Mouse (Mus musculus) midbrain, embryonic 11.5 days (tissue): ENCODE results near the gene Xlr4a. TPM values are rescaled to one million over a fixed set of nuclear protein-coding genes. Genes with fewer than 3 reads are reported as not detected.
"Not testable (repeated sequence)": the region's sequence is repeated elsewhere in the genome, so short reads cannot be mapped to it uniquely, and the experiment has no call there.

ENCODE experiments used
- ATAC-seq: fragments of 200-750 bp; cut with Nextera tagmentation; 2 replicates; pipeline ENCODE4 v1.8.0; 2017; ENCODE audit warnings: moderate TSS enrichment, moderate library complexity; ENCODE audit not compliant: low FRiP score
- DNase-seq: peaks from one replicate; pipeline ENCODE4 v3.0.0; 2015; ENCODE audit warnings: low spot score; ENCODE audit errors: missing footprints
- H3K27ac ChIP-seq: fragments of 300-500 bp; sonication (generic); 2 replicates; pipeline ENCODE4 v1.5.1; 2014; ENCODE audit warnings: low read depth, low read length
- H3K27me3 ChIP-seq: fragments of 300-500 bp; sonication (generic); 2 replicates; pipeline ENCODE4 v1.6.1; 2014; ENCODE audit warnings: mild to moderate bottlenecking, low read length, moderate library complexity, mixed read lengths; ENCODE audit not compliant: control insufficient read depth, insufficient read depth
- H3K36me3 ChIP-seq: fragments of 300-500 bp; sonication (generic); 2 replicates; pipeline ENCODE4 v1.6.1; 2014; ENCODE audit warnings: mild to moderate bottlenecking, low read length, moderate library complexity, mixed read lengths; ENCODE audit not compliant: control insufficient read depth, insufficient read depth
- H3K4me1 ChIP-seq: fragments of 300-500 bp; sonication (generic); 2 replicates; pipeline ENCODE4 v1.6.1; 2014; ENCODE audit warnings: low read length; ENCODE audit not compliant: control insufficient read depth, insufficient read depth
- H3K4me2 ChIP-seq: fragments of 300-500 bp; sonication (generic); 2 replicates; pipeline ENCODE4 v1.6.1; 2014; ENCODE audit warnings: mild to moderate bottlenecking, moderate library complexity
- H3K4me3 ChIP-seq: fragments of 300-500 bp; sonication (generic); 2 replicates; pipeline ENCODE4 v1.5.1; 2014; ENCODE audit warnings: low read depth, low read length
- H3K9ac ChIP-seq: fragments of 300-500 bp; sonication (generic); 2 replicates; pipeline ENCODE4 v1.6.1; 2014; ENCODE audit warnings: low read length
- H3K9me3 ChIP-seq: fragments of 300-500 bp; sonication (generic); 2 replicates; pipeline ENCODE4 v1.6.1; 2016; ENCODE audit warnings: low read length; ENCODE audit not compliant: control insufficient read depth
- WGBS: fragments of 180-500 bp; shearing (Covaris S2); extraction: QIAGEN DNeasy Blood & Tissue Kit; methylation state at CpG from one replicate; pipeline ENCODE4 v1.1.7; 2014; 5-methylcytosine and 5-hydroxymethylcytosine counted together
- polyA plus RNA-seq: library from polyadenylated mRNA; unstranded; fragments of >200 nt; fragmentation: Nextera tagmentation; extraction: Ambion mirVana; gene quantifications from 2 replicates; pipeline ENCODE4 v1.2.1, GENCODE M21; 2014

Gene Xlr4a
- 0.42 and 0.58 TPM in 2 replicates for polyA plus RNA-seq

DNA sequence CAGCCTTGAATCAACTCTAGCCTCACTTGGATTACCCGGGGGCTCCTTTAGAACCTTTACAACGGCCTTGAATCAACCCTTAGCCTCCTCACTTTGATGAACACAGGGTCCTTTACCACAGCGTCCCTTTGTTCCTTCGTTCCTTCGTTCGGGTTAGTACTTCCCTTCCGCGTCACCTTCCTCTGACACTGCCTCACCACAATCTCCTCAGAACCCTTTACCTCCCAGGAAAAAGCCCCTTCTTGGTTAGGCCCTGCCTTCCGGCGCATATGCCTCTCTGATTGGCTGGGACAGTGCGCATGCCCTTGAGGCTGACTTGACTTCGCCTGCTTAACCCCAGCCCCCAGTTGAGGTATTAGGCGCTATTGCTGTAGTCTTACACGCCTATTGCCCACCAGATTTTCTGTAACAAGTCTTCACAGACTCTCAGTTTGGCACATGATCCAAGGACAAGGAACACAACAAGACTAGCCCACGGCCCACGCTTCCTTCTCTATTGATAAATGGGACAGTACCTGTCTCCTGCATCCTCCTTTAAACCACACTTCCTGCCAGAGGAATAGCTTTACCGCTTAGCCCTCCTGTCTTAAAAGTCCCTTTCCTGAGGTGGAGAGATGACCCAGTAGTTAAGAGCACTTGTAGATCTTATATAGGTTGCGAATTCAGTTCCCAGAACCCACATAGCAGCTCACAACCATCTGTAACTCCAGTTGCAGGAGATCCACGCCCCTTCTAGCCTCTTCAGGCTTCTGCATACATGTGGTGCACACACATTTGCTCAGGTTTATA lies at the start of gene Xlr4a:
Gene Xlr4a (minus strand): TSS at position 212 of the 789 bp plus-strand sequence.
- H3K4me3 ChIP-seq, ATAC-seq, H3K27me3 ChIP-seq, DNase-seq, H3K27ac ChIP-seq, H3K36me3 ChIP-seq, H3K4me2 ChIP-seq, H3K4me1 ChIP-seq, H3K9me3 ChIP-seq, H3K9ac ChIP-seq: not testable (repeated sequence)
- WGBS = 85% methylated on average over 17 of the region's 19 CpGs

DNA sequence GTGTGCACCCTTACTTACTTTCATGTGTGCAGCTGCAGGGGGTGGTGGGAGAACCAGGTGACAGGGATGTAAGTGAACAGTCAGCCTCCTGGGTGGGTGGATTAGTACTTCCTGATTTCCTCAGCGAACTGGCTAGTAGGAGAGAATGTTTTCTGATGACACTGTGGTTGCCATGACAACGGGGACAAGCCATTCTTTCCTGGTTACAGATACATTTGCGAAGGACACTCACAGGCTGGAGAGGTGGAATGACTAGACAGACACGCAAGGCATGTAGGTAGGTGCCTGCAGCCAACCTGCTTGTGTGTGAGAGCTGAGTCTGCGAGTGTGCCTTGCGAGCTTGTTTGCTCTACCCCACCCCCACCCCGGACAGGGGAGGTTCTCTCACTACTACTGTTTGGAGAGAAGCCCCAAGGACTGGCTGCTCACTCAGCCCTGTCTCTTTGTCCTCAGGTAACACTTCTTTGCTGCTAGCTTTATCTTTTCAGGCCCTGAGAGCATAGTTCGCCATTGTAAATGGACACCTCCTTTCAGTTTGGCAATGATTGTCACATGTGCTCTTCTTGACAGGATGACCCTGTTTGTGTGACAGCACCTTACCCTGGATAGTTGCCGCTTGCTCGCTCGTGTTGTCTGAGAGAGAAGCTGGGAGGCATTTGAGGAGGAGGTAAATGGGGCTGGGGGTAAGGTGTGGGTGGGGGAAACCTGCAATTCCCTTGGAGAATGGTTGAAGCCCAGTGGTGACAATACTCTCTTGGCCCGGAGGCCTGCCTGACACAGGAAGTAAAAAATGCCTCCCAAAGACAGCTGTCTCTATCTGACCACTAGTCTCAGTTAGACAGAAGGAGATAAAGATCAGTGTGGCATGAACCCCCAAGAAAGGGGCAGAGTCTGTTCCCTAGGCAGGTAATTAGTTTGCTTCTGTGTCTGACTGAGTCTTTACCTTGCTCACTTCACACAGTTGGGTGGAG lies 40.9 kb upstream of the Xlr4a start:
- H3K36me3 ChIP-seq, H3K4me3 ChIP-seq, H3K27ac ChIP-seq, H3K4me2 ChIP-seq, DNase-seq, H3K4me1 ChIP-seq, H3K9ac ChIP-seq, H3K9me3 ChIP-seq, H3K27me3 ChIP-seq: not testable (repeated sequence)
- WGBS = no CpG with 5 or more reads among the region's 12 CpGs
- peak; percentile 52; the same call in 1 of the 2 replicates for ATAC-seq

DNA sequence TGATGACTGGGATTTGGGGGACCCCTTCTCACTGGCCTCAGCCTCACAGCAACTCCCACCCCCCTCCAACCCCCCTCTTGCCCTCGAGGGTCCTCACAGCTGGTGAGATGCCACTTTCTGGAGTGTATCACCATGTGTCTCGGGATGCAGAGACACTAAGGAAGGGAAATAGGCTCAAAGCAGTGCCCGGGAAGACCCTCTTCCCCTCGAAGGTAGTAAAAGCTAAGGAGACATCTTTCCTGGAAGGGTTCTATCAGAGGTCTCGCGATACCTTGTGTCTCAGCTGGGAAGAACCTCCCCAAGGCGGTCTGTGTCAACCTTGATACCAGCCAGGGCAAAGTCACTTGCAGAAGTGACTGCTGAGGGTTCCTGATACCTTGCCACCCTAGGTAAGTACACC lies 34.5 kb upstream of the Xlr4a start, which contains the start of gene Gm14685:
Gene Gm14685 (plus strand): TSS at position 301 of the 400 bp plus-strand sequence.
- ATAC-seq, H3K9ac ChIP-seq, H3K4me1 ChIP-seq, H3K4me2 ChIP-seq, H3K4me3 ChIP-seq, H3K36me3 ChIP-seq, H3K27me3 ChIP-seq, DNase-seq, H3K27ac ChIP-seq, H3K9me3 ChIP-seq: not testable (repeated sequence)
- no CpG with 5 or more reads among the region's 7 CpGs for WGBS

DNA sequence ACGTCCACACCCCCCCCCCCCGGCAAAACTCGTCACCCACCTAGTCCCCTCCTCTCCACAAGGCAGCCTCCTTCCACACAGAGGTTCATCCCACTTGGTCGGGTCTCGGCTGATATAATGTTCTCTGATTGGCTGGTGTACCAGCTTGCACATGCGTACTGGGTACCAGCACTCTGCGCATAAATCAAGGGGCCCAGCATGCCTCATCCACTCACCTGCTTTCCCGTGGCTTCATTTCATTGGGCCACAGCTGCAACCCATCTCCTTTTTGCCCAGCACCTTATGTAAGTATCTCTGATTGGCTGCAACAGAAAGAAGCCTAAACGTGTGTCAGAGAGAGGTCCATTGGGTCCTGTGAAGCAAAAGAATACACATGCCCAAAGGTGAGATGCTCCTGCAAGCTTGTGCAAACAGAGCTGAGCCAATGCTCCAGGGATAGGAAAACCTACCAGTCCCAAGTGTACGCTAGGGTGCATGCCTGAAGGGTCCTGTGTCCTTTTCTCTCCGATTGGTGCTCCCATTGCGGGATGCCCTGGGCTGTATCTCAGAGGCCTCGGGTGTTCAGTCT lies 14.7 kb upstream of the Xlr4a start, which contains the start of gene Xlr3a:
Gene Xlr3a (minus strand): TSS at position 155 of the 568 bp plus-strand sequence.
- not testable (repeated sequence) for DNase-seq, H3K9ac ChIP-seq
- WGBS = 86% methylated on average over 13 of the region's 13 CpGs

DNA sequence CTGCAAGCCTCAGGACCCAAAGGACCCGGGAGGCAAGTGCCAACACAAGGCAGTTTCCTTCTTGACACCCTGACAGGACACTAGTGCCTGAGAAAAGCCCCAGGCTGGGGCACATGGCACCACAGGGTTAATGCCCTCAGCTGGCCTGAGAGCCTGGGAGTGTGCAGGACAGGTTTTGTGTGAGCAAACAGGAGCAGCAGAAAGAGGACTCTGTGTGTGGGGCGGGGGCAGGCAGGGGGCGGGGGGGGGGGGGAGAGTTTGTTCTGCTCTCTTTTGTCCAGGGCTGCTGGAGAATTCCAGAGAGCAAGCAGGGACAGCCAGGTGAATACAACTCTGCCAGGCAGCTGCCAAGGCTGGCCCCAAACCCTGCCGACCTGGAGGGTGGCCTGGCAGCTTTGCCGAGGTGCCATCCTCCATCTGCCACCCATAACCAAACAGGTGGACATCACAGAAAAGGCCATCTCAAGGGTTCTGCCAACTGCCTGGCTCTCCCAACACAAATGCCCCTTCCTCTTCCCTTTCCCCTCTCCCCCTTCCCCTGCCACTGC lies 15.4 kb downstream of the Xlr4a start:
- H3K36me3 ChIP-seq, H3K4me1 ChIP-seq, DNase-seq, ATAC-seq, H3K4me3 ChIP-seq, H3K27me3 ChIP-seq, H3K9ac ChIP-seq, H3K9me3 ChIP-seq, H3K4me2 ChIP-seq, H3K27ac ChIP-seq: not testable (repeated sequence)
- no CpG with 5 or more reads among the region's 5 CpGs for WGBS

More for the DNA sequence above, 14.7 kb upstream of the Xlr4a start, which contains the start of gene Xlr3a:
- H3K27me3 ChIP-seq, H3K9me3 ChIP-seq, ATAC-seq, H3K4me3 ChIP-seq, H3K4me1 ChIP-seq, H3K36me3 ChIP-seq, H3K27ac ChIP-seq, H3K4me2 ChIP-seq: not testable (repeated sequence)

DNA sequence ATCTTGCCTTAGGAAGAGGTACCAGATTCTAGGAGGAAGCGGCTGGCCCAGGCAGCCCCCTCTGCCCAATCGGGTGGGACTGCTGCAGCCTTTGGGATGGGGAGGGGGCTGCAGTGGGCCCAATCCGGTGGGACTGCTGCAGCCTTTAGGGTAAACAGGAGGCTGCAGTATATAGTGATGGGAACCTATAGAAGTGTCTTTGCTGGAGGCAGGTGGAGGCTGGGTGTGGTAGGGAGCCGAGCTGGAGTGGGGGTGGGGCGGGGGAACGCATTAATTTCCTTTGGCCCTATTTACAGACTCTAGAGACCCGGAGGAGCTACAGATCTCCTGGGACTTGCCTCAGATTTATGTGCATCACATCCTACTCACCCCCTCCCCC lies 17.9 kb downstream of the Xlr4a start, which contains the start of gene Pnma3:
Gene Pnma3 (plus strand): TSS at position 373 of the 379 bp plus-strand sequence.
- DNase-seq (no peak), ATAC-seq (peak; percentile 72)
- Histone ChIP-seq H3K4me1 (no peaks in the 10 kb centered on the region), H3K4me2 (peak within 1 kb of the TSS; percentile 45), H3K9me3 (no peaks in the 10 kb centered on the region), H3K36me3 (no peaks in the 10 kb centered on the region), H3K4me3 (peak within 1 kb of the TSS; percentile 27), H3K27me3 (no peaks in the 10 kb centered on the region), H3K27ac (no peak within 1 kb of the TSS), H3K9ac (peak within 1 kb of the TSS; percentile 46)
- WGBS = 26% methylated on average over 7 of the region's 7 CpGs

DNA sequence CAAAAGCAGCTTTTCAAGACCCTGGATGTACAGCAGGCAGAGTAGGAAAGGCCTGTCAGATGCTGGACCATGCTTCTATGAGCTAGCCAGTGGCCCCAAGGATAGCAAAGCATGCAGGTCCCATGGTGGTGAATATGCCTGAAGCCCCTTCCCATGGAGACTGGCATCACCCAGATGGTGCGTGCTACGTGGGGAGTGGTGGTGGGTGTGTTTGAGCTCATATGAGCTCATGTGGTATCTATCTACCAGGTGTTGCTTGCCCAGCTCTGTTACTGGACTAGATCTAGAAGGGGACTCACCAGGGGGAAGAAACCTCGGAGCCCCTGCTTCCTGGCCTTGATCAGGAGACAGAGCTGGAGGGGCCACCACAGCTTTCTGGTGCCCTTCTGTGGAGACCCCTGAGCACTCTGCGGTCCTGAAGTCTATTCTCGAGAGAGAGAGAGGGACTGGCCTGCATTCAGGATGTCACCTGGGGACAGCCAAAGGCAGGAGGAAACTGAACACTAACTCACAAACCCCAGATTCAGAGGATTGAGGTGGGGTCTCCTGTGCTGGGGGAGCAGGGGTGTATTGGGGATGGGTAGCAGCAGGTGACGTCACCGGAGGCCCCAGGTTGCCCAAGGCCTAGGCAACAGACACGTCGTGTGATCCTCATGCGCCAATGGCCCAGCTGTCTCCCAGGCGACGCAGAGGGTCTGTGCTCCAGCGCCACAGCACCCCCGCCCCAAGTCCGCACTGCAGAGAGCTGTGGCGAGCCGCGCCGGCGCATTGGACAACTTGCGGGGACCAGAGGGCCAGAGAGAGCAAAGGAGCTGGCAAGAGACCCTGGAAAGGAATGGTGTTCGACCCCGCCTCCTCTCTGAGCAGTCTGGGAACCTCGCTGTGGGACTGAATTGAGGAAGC lies 18.5 kb downstream of the Xlr4a start:
- H3K27ac ChIP-seq = no peak overlapping the region
- no peaks in the 10 kb centered on the region for H3K9me3 ChIP-seq
- H3K36me3 ChIP-seq = no peaks in the 10 kb centered on the region
- no peaks in the 10 kb centered on the region for H3K4me1 ChIP-seq
- WGBS = 27% methylated on average over 24 of the region's 24 CpGs
- DNase-seq (peak; percentile 88), ATAC-seq (peak; percentile 88)
- H3K9ac ChIP-seq = peak overlapping the region; percentile 46
- no peaks in the 10 kb centered on the region for H3K27me3 ChIP-seq
- H3K4me3 ChIP-seq = peak overlapping the region; percentile 27
- peak overlapping the region; percentile 45 for H3K4me2 ChIP-seq

DNA sequence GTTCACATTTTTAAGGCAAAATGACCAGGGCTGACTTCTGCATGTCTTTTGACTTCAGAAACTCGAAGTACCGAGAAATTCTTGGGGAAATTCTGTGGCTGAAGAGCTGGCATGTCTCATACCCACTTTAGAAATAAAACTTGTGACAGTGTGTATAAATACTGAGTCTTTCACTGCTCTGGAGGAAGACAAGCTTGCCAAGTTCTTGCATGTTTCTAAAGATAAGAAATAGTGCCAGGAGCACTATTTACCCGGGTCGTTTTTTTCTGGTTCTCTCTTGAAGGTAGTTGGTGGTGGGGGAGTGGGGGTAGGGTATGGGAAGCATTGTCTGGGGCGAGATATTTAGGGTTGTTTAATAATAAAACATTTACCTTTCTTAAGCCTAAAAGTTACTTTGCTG lies 20.0 kb downstream of the Xlr4a start:
- no peaks in the 10 kb centered on the region for H3K9me3 ChIP-seq
- no peaks in the 10 kb centered on the region for H3K27me3 ChIP-seq
- DNase-seq = no peak
- no peak overlapping the region for H3K9ac ChIP-seq
- no peaks in the 10 kb centered on the region for H3K4me1 ChIP-seq
- no peak overlapping the region for H3K4me3 ChIP-seq
- no peak overlapping the region for H3K4me2 ChIP-seq
- WGBS = 55% methylated on average over 5 of the region's 5 CpGs
- H3K27ac ChIP-seq = no peak overlapping the region
- no peaks in the 10 kb centered on the region for H3K36me3 ChIP-seq
- ATAC-seq = no peak
